Mouse (Mus musculus): Measurements from ENCODE around the gene Rad21l.

GRCm38 (mm10) chr2:151670026-151670967 is 2.0 kb upstream of the Rad21l start:
- TF ChIP-seq CTCF (IDR thresholded peaks at IDR 0.05; ENCODE audit: borderline replicate concordance, insufficient read depth, low read depth, low read length) (no peak), POLR2A (IDR thresholded peaks at IDR 0.05; ENCODE audit: borderline replicate concordance, insufficient read depth, low read length) (no peak)
